Mouse (Mus musculus) cerebellum, adult 11 months (tissue): ENCODE results near the gene Plxnc1.

Experiments used
- DNase-seq: peaks from one replicate; pipeline ENCODE4 v3.0.0; 2022

Plxnc1 gene

GRCm38 (mm10) chr10:94811907-94812851, 132.5 kb downstream of the Plxnc1 start:
- no peak for DNase-seq

DNA sequence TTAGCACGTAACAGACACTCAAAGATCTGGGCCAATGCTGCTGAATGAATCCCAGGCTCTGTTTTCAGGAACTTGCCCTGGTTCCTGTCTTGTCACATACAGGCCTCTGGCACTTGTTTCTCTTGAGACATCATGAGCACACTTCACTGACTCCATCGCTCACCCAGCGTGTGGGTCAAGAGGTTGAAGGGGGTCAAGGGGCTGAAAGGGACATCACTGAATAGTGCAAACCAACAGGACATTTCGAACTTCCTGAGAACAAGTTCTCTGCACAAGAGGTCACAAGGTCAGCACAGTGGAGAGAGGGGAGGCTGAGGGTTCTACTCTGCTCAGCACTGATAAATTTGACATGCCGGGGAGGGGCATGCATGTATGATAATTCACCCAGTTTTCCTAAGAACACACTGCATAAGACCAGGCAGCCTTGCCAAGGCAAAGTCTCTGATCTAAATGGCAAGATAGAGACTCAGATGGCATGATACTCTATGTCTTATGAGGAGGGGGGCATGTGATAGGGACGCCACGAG, 134.6 kb downstream of the Plxnc1 start:
- no peak for DNase-seq

DNA sequence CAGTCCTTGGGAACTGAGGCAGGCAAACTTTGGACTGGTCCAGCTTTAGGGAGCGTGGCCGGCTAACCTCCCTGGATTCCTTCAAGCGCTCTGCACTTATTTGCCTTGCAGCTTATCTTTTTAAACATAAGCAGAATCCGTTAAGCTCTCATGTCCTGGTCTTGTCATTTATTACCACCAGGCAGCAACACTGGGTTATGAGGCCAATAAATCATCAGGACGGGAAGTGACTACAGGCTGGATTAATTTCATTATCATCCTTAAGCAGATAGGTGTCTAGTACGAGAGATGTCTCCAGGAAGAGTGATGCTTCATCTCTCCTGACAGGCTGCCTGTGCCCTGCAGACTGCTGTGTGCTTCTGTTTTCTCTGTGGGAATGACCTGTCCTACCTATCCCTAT, 136.4 kb downstream of the Plxnc1 start:
- no peak for DNase-seq

DNA sequence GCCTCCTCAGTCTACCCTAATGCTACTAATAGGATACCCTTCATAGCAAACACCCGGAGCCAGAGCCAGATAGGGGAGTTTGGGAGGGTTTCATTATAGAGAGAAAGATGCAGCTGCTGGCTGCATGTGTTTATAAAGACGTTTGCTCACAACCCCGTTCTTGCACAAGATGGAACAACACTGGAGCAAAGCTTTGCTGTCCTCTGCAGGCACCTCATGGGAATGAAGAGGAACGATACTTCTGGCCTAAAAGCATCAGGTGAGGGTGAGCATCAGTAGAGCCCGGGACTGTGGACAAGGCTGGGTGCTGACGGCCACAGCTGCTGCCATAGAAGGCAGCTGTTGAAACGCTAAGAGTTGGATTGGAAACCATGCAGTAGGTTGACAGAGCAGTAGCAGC, 137.3 kb downstream of the Plxnc1 start:
- no peak for DNase-seq

GRCm38 (mm10) chr10:94804909-94805220, 139.8 kb downstream of the Plxnc1 start:
- DNase-seq: no peak

GRCm38 (mm10) chr10:94804029-94804908, 140.4 kb downstream of the Plxnc1 start:
- DNase-seq: no peak

- DNase-seq: no peak
Observed at GRCm38 (mm10) chr10:94800677-94801354, 143.8 kb downstream of the Plxnc1 start.

DNA sequence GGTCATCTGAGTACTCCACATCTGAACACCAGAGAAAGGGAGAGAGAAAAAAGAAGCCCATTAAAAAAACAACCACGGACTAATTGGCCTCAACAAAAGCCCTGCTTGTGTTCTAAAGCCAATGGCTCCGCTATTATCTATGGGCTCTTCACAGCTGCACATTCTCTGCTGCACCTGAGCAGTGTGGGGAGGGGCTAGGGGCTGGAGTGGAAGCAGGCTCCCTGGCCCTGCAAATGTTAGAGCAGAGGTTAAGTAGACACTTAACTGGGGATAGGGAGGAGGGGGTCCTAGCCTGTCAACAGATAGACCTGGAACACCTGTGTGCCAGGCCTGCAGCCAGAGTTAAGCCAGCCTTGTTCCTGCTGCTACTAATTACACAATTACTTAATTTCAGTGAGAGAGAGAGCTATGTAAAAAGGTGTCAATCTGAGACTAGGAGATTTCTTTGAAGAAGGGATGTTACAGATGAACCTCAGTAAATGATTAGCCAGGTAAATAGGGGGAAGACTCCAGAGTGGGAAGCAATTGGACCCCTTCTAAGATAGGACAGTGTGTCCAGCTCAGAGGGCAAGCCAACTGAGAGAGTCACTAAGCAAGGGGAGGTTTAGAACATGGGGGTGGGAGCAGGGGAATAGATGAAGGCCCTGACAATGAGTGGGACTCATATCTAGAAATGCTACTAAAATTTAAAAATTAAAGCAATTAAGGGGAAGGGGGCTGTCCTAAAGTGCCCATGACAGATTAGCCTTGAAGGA, 145.0 kb downstream of the Plxnc1 start:
- DNase-seq: no peak

- DNase-seq: no peak
Observed at GRCm38 (mm10) chr10:94798128-94798527, 146.5 kb downstream of the Plxnc1 start.

DNA sequence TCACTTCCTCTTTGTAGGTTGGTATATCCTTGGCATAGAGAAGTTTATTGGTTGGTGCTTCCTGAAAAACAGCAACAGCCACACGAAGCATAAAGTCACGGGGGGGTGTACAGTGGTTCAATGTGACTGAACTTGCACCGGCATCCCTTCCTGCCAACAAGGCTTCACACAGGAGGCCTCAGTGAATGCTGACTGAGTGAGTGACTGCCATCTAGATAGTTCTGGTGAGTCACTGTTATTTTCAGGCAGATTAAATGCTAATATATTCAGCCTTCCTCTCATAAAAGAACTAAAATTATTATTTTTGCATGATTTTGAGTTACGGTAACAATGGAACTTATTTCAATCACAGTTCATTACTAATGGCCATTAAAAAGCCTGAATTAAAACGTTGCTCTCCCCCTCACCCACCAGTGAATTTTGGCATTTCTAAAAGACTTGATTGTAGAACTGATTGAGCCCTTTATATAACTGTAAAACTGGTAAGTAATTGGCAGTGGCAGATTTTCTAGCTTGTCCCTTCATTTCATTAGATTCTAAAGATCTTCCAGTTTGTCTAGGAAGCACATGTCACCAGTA, 149.9 kb downstream of the Plxnc1 start:
- DNase-seq: no peak

DNA sequence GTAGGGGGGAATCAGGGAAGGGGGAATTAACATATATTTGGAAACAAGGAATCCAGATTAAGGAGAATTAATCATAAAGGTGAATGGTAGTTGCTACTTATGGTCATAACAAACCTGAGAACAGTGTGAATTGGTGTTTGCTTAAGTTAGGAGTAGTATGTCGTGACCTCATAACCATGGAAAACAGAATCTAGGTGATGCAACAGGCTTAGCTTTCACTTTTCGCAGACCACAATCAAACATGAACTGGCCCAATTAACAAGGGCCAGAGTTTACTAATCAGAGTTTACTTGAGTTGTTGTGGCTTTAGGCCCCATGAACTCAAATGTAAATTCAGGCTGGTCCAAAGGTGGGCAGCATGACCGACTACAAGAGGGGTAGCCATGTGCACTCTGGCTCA, 150.7 kb downstream of the Plxnc1 start:
- DNase-seq: no peak

- DNase-seq: no peak
Observed at GRCm38 (mm10) chr10:94789205-94789604, 155.4 kb downstream of the Plxnc1 start.

- no peak for DNase-seq
Observed at GRCm38 (mm10) chr10:94780618-94781262, 163.9 kb downstream of the Plxnc1 start.

DNA sequence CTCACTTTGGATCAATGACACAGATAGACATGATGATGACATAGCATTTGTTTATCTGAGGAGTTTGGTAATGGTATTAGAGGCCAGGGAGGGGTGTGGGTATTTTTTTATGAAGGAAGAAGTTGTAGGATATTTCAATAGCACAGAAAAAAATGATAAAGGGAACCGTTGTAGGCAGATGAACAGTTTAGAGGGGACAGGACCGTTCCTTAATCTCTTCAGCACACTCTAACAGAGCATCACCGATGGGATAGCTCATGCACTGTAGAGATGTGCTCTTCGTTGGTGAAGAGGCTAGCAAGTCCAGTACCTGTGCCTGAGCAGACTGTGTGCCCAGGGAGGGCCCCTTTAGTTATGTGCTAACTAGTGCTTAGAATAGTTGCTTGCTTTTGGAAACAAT, 165.3 kb downstream of the Plxnc1 start:
- DNase-seq: no peak

- DNase-seq: no peak
Observed at GRCm38 (mm10) chr10:94777576-94777975, 167.1 kb downstream of the Plxnc1 start.

- no peak for DNase-seq
Observed at GRCm38 (mm10) chr10:94771496-94771895, 173.1 kb downstream of the Plxnc1 start.

DNA sequence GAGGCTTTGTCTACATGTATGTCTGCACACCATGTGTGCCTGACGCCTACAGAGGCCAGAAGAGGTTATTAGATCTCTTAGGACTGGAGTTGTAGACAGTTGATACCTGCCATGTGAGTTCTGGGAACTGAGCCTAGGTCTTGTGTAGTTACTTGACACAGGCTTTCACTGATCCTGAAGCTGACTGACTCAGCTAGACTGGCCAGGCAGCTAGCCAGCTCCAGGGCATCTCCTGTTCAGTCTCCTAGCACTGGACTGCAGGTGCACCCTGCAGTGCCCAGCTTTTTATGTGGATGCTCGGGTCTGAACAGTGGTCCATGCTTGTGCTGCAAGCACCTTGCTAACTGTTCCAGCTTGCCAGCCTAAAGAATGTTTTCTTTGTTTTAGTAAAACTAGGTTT, 197.6 kb downstream of the Plxnc1 start:
- no peak for DNase-seq

GRCm38 (mm10) chr10:94741459-94741858, 203.2 kb downstream of the Plxnc1 start:
- DNase-seq: no peak
